Mouse (Mus musculus) naive thymus-derived CD4-positive, alpha-beta T cell, adult 2 months (primary cell): ENCODE results near the gene Plxnc1.

Experiments used
- DNase-seq: peaks from one replicate; pipeline ENCODE4 v3.0.0-alpha.2; 2011; ENCODE audit warnings: low read depth

Plxnc1 gene

GRCm38 (mm10) chr10:94818781-94819665 is 125.6 kb downstream of the Plxnc1 start:
- no peak for DNase-seq

- no peak for DNase-seq
Measured at GRCm38 (mm10) chr10:94818127-94818526, 126.5 kb downstream of the Plxnc1 start.

GRCm38 (mm10) chr10:94811907-94812851 is 132.5 kb downstream of the Plxnc1 start:
- DNase-seq, result no peak

GRCm38 (mm10) chr10:94809946-94810472 is 134.6 kb downstream of the Plxnc1 start:
- DNase-seq, result no peak

GRCm38 (mm10) chr10:94808275-94808674 is 136.4 kb downstream of the Plxnc1 start:
- DNase-seq, result no peak

- no peak for DNase-seq
Measured at GRCm38 (mm10) chr10:94807323-94807722, 137.3 kb downstream of the Plxnc1 start.

- no peak for DNase-seq
Measured at GRCm38 (mm10) chr10:94804909-94805220, 139.8 kb downstream of the Plxnc1 start.

GRCm38 (mm10) chr10:94804029-94804908 is 140.4 kb downstream of the Plxnc1 start:
- DNase-seq, result no peak

GRCm38 (mm10) chr10:94800677-94801354 is 143.8 kb downstream of the Plxnc1 start:
- DNase-seq, result no peak

- no peak for DNase-seq
Measured at GRCm38 (mm10) chr10:94799485-94800239, 145.0 kb downstream of the Plxnc1 start.

- DNase-seq, result no peak
Measured at GRCm38 (mm10) chr10:94798128-94798527, 146.5 kb downstream of the Plxnc1 start.

GRCm38 (mm10) chr10:94794666-94795244 is 149.9 kb downstream of the Plxnc1 start:
- DNase-seq, result no peak

GRCm38 (mm10) chr10:94793914-94794313 is 150.7 kb downstream of the Plxnc1 start:
- DNase-seq, result no peak

- DNase-seq, result no peak
Measured at GRCm38 (mm10) chr10:94789205-94789604, 155.4 kb downstream of the Plxnc1 start.

GRCm38 (mm10) chr10:94780618-94781262 is 163.9 kb downstream of the Plxnc1 start:
- DNase-seq, result no peak

GRCm38 (mm10) chr10:94779319-94779718 is 165.3 kb downstream of the Plxnc1 start:
- no peak for DNase-seq

- no peak for DNase-seq
Measured at GRCm38 (mm10) chr10:94777576-94777975, 167.1 kb downstream of the Plxnc1 start.

GRCm38 (mm10) chr10:94771496-94771895 is 173.1 kb downstream of the Plxnc1 start:
- DNase-seq, result no peak

GRCm38 (mm10) chr10:94747011-94747410 is 197.6 kb downstream of the Plxnc1 start:
- DNase-seq, result no peak
